Mouse (Mus musculus) kidney, adult 2 months (tissue): ENCODE measurements at regions not wholly inside any gene's neighbourhood (a gene's known extent, or its start where the extent isn't known, plus 50 kb on each side); places are given as distances from the start of the nearest gene placed in this dataset.

Experiments used
- DNase-seq: peaks from one replicate; pipeline ENCODE4 v3.0.0; 2021
- H3K27ac ChIP-seq: fragments of 200-500 bp; 2 replicates; pipeline ENCODE4 v1.5.1; 2012; ENCODE audit warnings: low read depth, low read length, control low read depth, inconsistent platforms; ENCODE audit not compliant: insufficient read depth
- H3K27me3 ChIP-seq: fragments of 200-500 bp; replicated peaks from 2 replicates; pipeline ENCODE4 v1.6.1; 2012; ENCODE audit warnings: mild to moderate bottlenecking, moderate library complexity, low read length, inconsistent platforms; ENCODE audit not compliant: control insufficient read depth, insufficient read depth
- H3K36me3 ChIP-seq: fragments of 200-500 bp; 2 replicates; pipeline ENCODE4 v1.6.1; 2012; ENCODE audit warnings: mild to moderate bottlenecking, moderate library complexity, low read length, inconsistent platforms; ENCODE audit not compliant: control insufficient read depth, insufficient read depth
- H3K4me1 ChIP-seq: fragments of 200-500 bp; 2 replicates; pipeline ENCODE4 v1.6.1; 2011; ENCODE audit warnings: low read length; ENCODE audit not compliant: control insufficient read depth, insufficient read depth
- H3K4me3 ChIP-seq: fragments of 200-500 bp; 2 replicates; pipeline ENCODE4 v1.5.1; 2011; ENCODE audit warnings: mild to moderate bottlenecking, low read depth, low read length, control low read depth; ENCODE audit not compliant: insufficient read depth
- CTCF ChIP-seq: fragments of 200-500 bp; conservative IDR thresholded peaks from 2 replicates; pipeline ENCODE4 v1.5.1; 2011; ENCODE audit warnings: low read depth, mild to moderate bottlenecking, control low read depth, low read length, moderate library complexity, mixed read lengths; ENCODE audit not compliant: insufficient read depth, insufficient read length
- POLR2A ChIP-seq: fragments of 200-500 bp; IDR thresholded peaks from one replicate; pipeline ENCODE4 v1.6.1; 2011; ENCODE audit warnings: low read depth, low read length, control low read depth
- WGBS: fragments of 180-500 bp; shearing (Covaris S2); methylation state at CpG from one replicate; pipeline ENCODE4 v1.1.7; 2018; 5-methylcytosine and 5-hydroxymethylcytosine counted together

GRCm38 (mm10) chr7:118304812-118305211, 61.3 kb upstream of the Smg1 start:
- no peaks in the 10 kb centered on the region for H3K4me1 ChIP-seq
- under 1% methylated on average over 8 of the region's 8 CpGs for WGBS
- TF ChIP-seq POLR2A: no peak
- peak; percentile 99 for TF ChIP-seq CTCF
- no peaks in the 10 kb centered on the region for H3K27me3 ChIP-seq
- DNase-seq: peak; percentile 71
- no peak overlapping the region for H3K4me3 ChIP-seq
- H3K36me3 ChIP-seq: no peaks in the 10 kb centered on the region
- H3K27ac ChIP-seq: no peak overlapping the region

GRCm38 (mm10) chr7:118304338-118304737, 60.9 kb upstream of the Smg1 start:
- H3K4me3 ChIP-seq: no peak overlapping the region
- no peaks in the 10 kb centered on the region for H3K4me1 ChIP-seq
- H3K36me3 ChIP-seq: no peaks in the 10 kb centered on the region
- TF ChIP-seq POLR2A: no peak
- TF ChIP-seq CTCF: no peak
- H3K27ac ChIP-seq: no peak overlapping the region
- no peaks in the 10 kb centered on the region for H3K27me3 ChIP-seq
- WGBS: 61% methylated on average over 2 of the region's 2 CpGs
- no peak for DNase-seq

GRCm38 (mm10) chr7:118303921-118304320, 60.5 kb upstream of the Smg1 start:
- Histone ChIP-seq H3K27ac (no peak overlapping the region), H3K36me3 (no peaks in the 10 kb centered on the region), H3K4me3 (no peak overlapping the region), H3K27me3 (no peaks in the 10 kb centered on the region), H3K4me1 (no peaks in the 10 kb centered on the region)
- 84% methylated on average over 6 of the region's 6 CpGs for WGBS
- TF ChIP-seq CTCF (no peak), POLR2A (no peak)
- DNase-seq: no peak

GRCm38 (mm10) chr7:118300678-118301342, 57.3 kb upstream of the Smg1 start:
- DNase-seq: no peak
- Histone ChIP-seq H3K4me3 (no peak overlapping the region), H3K27me3 (no peaks in the 10 kb centered on the region), H3K36me3 (no peaks in the 10 kb centered on the region), H3K27ac (no peak overlapping the region), H3K4me1 (no peaks in the 10 kb centered on the region)
- TF ChIP-seq POLR2A (no peak), CTCF (no peak)
- 78% methylated on average over 7 of the region's 7 CpGs for WGBS

- Histone ChIP-seq H3K36me3 (no peaks in the 10 kb centered on the region), H3K4me3 (no peak overlapping the region), H3K27me3 (no peaks in the 10 kb centered on the region), H3K4me1 (no peaks in the 10 kb centered on the region), H3K27ac (no peak overlapping the region)
- TF ChIP-seq CTCF (peak; percentile 93), POLR2A (no peak)
- peak; percentile 78 for DNase-seq
- WGBS: 3% methylated on average over 13 of the region's 13 CpGs
These were observed 54.1 kb upstream of the Smg1 start for GRCm38 (mm10) chr7:118297613-118298012.

- TF ChIP-seq CTCF (no peak), POLR2A (no peak)
- H3K27ac ChIP-seq: no peak overlapping the region
- DNase-seq: no peak
- no peak overlapping the region for H3K4me3 ChIP-seq
- no peaks in the 10 kb centered on the region for H3K36me3 ChIP-seq
- H3K27me3 ChIP-seq: no peaks in the 10 kb centered on the region
- WGBS: 71% methylated on average over 14 of the region's 14 CpGs
- H3K4me1 ChIP-seq: no peaks in the 10 kb centered on the region
These were observed 53.5 kb upstream of the Smg1 start for GRCm38 (mm10) chr7:118296856-118297518.

- no peak for DNase-seq
- no peak for TF ChIP-seq POLR2A
- Histone ChIP-seq H3K4me3 (no peak overlapping the region), H3K27ac (no peak overlapping the region), H3K27me3 (no peaks in the 10 kb centered on the region), H3K36me3 (no peaks in the 10 kb centered on the region), H3K4me1 (no peaks in the 10 kb centered on the region)
- WGBS: 77% methylated on average over 6 of the region's 6 CpGs
These were observed 52.4 kb upstream of the Smg1 start for GRCm38 (mm10) chr7:118295855-118296254.
